Mouse (Mus musculus): ENCODE data around the gene Tlr2. TPM values are rescaled to one million over a fixed set of nuclear protein-coding genes. Genes with fewer than 3 reads are reported as not detected.
"Not testable (repeated sequence)": the region's sequence is repeated elsewhere in the genome, so short reads cannot be mapped to it uniquely, and the experiment has no call there.

The Tlr2 gene
- polyA plus RNA-seq, 1 experiment from 2014 or later = 3.5 TPM

- TF ChIP-seq CTCF (IDR thresholded peaks at IDR 0.05; ENCODE audit: low read depth) = no peak
- Histone ChIP-seq H3K27me3 (ENCODE audit: insufficient read depth, low read length) (no peaks in the 10 kb centered on the region), H3K4me3 (ENCODE audit: low read depth, low read length) (no peak overlapping the region), H3K9ac (no peak overlapping the region), H3K9me3 (ENCODE audit: low read depth, low read length) (no peaks in the 10 kb centered on the region), H3K27ac (ENCODE audit: low read depth) (no peak overlapping the region), H3K4me2 (no peak overlapping the region), H3K36me3 (ENCODE audit: insufficient read depth) (no peaks in the 10 kb centered on the region), H3K4me1 (ENCODE audit: insufficient read depth) (no peaks in the 10 kb centered on the region)
- ATAC-seq (ENCODE audit: insufficient read depth) (no peak), DNase-seq (no peak)
- WGBS = 95% methylated on average over 2 of the region's 2 CpGs
Measured at GRCm38 (mm10) chr3:83869776-83870175, 28.2 kb upstream of the Tlr2 start.

GRCm38 (mm10) chr3:83867026-83867425 is 25.5 kb upstream of the Tlr2 start:
- H3K9ac ChIP-seq; H3K27ac ChIP-seq (ENCODE audit: low read depth); H3K27me3 ChIP-seq (ENCODE audit: insufficient read depth, low read length); ATAC-seq (ENCODE audit: insufficient read depth); H3K4me1 ChIP-seq (ENCODE audit: insufficient read depth); DNase-seq; H3K36me3 ChIP-seq (ENCODE audit: insufficient read depth); H3K9me3 ChIP-seq (ENCODE audit: low read depth, low read length); H3K4me3 ChIP-seq (ENCODE audit: low read depth, low read length); H3K4me2 ChIP-seq: not testable (repeated sequence)

- Histone ChIP-seq H3K36me3 (ENCODE audit: insufficient read depth) (no peaks in the 10 kb centered on the region), H3K9ac (no peak overlapping the region), H3K4me2 (no peak overlapping the region), H3K4me3 (ENCODE audit: low read depth, low read length) (no peak overlapping the region), H3K27me3 (ENCODE audit: insufficient read depth, low read length) (no peaks in the 10 kb centered on the region), H3K9me3 (ENCODE audit: low read depth, low read length) (no peaks in the 10 kb centered on the region), H3K4me1 (ENCODE audit: insufficient read depth) (no peaks in the 10 kb centered on the region), H3K27ac (ENCODE audit: low read depth) (no peak overlapping the region)
- DNase-seq (no peak), ATAC-seq (ENCODE audit: insufficient read depth) (no peak)
- no peak for TF ChIP-seq CTCF (IDR thresholded peaks at IDR 0.05; ENCODE audit: low read depth)
- WGBS = 69% methylated on average over 2 of the region's 2 CpGs
Measured at GRCm38 (mm10) chr3:83865216-83865615, 23.6 kb upstream of the Tlr2 start.

- Histone ChIP-seq H3K9me3 (ENCODE audit: low read depth, low read length) (no peaks in the 10 kb centered on the region), H3K27ac (ENCODE audit: low read depth) (no peak overlapping the region), H3K27me3 (ENCODE audit: insufficient read depth, low read length) (no peaks in the 10 kb centered on the region), H3K36me3 (ENCODE audit: insufficient read depth) (no peaks in the 10 kb centered on the region), H3K4me1 (ENCODE audit: insufficient read depth) (no peaks in the 10 kb centered on the region), H3K4me2 (no peak overlapping the region), H3K9ac (no peak overlapping the region), H3K4me3 (ENCODE audit: low read depth, low read length) (no peak overlapping the region)
- DNase-seq (no peak), ATAC-seq (ENCODE audit: insufficient read depth) (no peak; the same call in 1 of the 2 replicates)
- WGBS = 71% methylated on average over 9 of the region's 9 CpGs
- TF ChIP-seq CTCF (IDR thresholded peaks at IDR 0.05; ENCODE audit: low read depth) = no peak
Measured at GRCm38 (mm10) chr3:83864064-83864548, 22.5 kb upstream of the Tlr2 start.

- no peaks in the 10 kb centered on the region for H3K36me3 ChIP-seq (ENCODE audit: insufficient read depth)
- no peak overlapping the region for H3K4me2 ChIP-seq
- no peaks in the 10 kb centered on the region for H3K4me1 ChIP-seq (ENCODE audit: insufficient read depth)
- ATAC-seq (ENCODE audit: insufficient read depth) (peak; percentile 73), DNase-seq (peak; percentile 68)
- H3K27me3 ChIP-seq (ENCODE audit: insufficient read depth, low read length) = no peaks in the 10 kb centered on the region
- no peaks in the 10 kb centered on the region for H3K9me3 ChIP-seq (ENCODE audit: low read depth, low read length)
- H3K4me3 ChIP-seq (ENCODE audit: low read depth, low read length) = no peak overlapping the region
- H3K9ac ChIP-seq = no peak overlapping the region
- no peak for TF ChIP-seq CTCF (IDR thresholded peaks at IDR 0.05; ENCODE audit: low read depth)
- 15% methylated on average over 1 of the region's 1 CpGs for WGBS
- H3K27ac ChIP-seq (ENCODE audit: low read depth) = no peak overlapping the region
Measured at GRCm38 (mm10) chr3:83862956-83863355, 21.4 kb upstream of the Tlr2 start.

GRCm38 (mm10) chr3:83859595-83859994 is 18.0 kb upstream of the Tlr2 start:
- Histone ChIP-seq H3K4me3 (ENCODE audit: low read depth, low read length) (no peak overlapping the region), H3K9me3 (ENCODE audit: low read depth, low read length) (no peaks in the 10 kb centered on the region), H3K4me2 (no peak overlapping the region), H3K27me3 (ENCODE audit: insufficient read depth, low read length) (no peaks in the 10 kb centered on the region), H3K9ac (no peak overlapping the region), H3K4me1 (ENCODE audit: insufficient read depth) (no peaks in the 10 kb centered on the region), H3K36me3 (ENCODE audit: insufficient read depth) (no peaks in the 10 kb centered on the region), H3K27ac (ENCODE audit: low read depth) (no peak overlapping the region)
- DNase-seq (no peak), ATAC-seq (ENCODE audit: insufficient read depth) (no peak)
- no peak for TF ChIP-seq CTCF (IDR thresholded peaks at IDR 0.05; ENCODE audit: low read depth)
- 84% methylated on average over 7 of the region's 7 CpGs for WGBS

- Histone ChIP-seq H3K36me3 (ENCODE audit: insufficient read depth) (no peaks in the 10 kb centered on the region), H3K27ac (ENCODE audit: low read depth) (no peak overlapping the region), H3K4me1 (ENCODE audit: insufficient read depth) (no peaks in the 10 kb centered on the region), H3K9ac (no peak overlapping the region), H3K27me3 (ENCODE audit: insufficient read depth, low read length) (no peaks in the 10 kb centered on the region), H3K4me2 (no peak overlapping the region), H3K4me3 (ENCODE audit: low read depth, low read length) (no peak overlapping the region), H3K9me3 (ENCODE audit: low read depth, low read length) (no peaks in the 10 kb centered on the region)
- 82% methylated on average over 3 of the region's 3 CpGs for whole genome bisulfite sequencing
- no peak for TF ChIP-seq CTCF (IDR thresholded peaks at IDR 0.05; ENCODE audit: low read depth)
- DNase-seq (no peak), ATAC-seq (ENCODE audit: insufficient read depth) (no peak)
Measured at GRCm38 (mm10) chr3:83859071-83859470, 17.5 kb upstream of the Tlr2 start.

- H3K27me3 ChIP-seq (ENCODE audit: insufficient read depth, low read length) = no peaks in the 10 kb centered on the region
- no peak for TF ChIP-seq CTCF (IDR thresholded peaks at IDR 0.05; ENCODE audit: low read depth)
- H3K4me1 ChIP-seq (ENCODE audit: insufficient read depth) = no peaks in the 10 kb centered on the region
- 92% methylated on average over 13 of the region's 13 CpGs for WGBS
- DNase-seq (no peak), ATAC-seq (ENCODE audit: insufficient read depth) (no peak)
- no peaks in the 10 kb centered on the region for H3K36me3 ChIP-seq (ENCODE audit: insufficient read depth)
- H3K9ac ChIP-seq = no peak overlapping the region
- H3K9me3 ChIP-seq (ENCODE audit: low read depth, low read length) = no peaks in the 10 kb centered on the region
- H3K4me2 ChIP-seq = no peak overlapping the region
- no peak overlapping the region for H3K27ac ChIP-seq (ENCODE audit: low read depth)
- H3K4me3 ChIP-seq (ENCODE audit: low read depth, low read length) = no peak overlapping the region
Measured at GRCm38 (mm10) chr3:83857621-83858020, 16.1 kb upstream of the Tlr2 start.
